Mouse (Mus musculus): ENCODE measurements around the gene Calu. TPM values are rescaled to one million over a fixed set of nuclear protein-coding genes. Genes with fewer than 3 reads are reported as not detected.

Calu gene
- 101 TPM for polyA plus RNA-seq (2017; shearing (Covaris generic))

GRCm38 (mm10) chr6:29347665-29348370 is at the start of gene Calu:
TSS of gene Calu (plus strand) at chr6:29348069.

GRCm38 (mm10) chr6:29318879-29319278 is 29.0 kb upstream of the Calu start, which contains the start of gene Fam71f1:
TSS of gene Fam71f1 (plus strand) at chr6:29319140.

GRCm38 (mm10) chr6:29388052-29388518 is 40.2 kb downstream of the Calu start, which contains the start of gene Opn1sw:
TSS of gene Opn1sw (minus strand) at chr6:29388468.

GRCm38 (mm10) chr6:29395910-29396713 is 48.2 kb downstream of the Calu start, which contains the start of gene Ccdc136:
TSS of gene Ccdc136 (plus strand) at chr6:29396309.

Other genes starting within 250 kb of the Calu start
- 66.1 TPM for gene Rbm28, start 183.1 kb upstream of the Calu start, polyA plus RNA-seq (2017; shearing (Covaris generic))
- 0.25 TPM for gene Prrt4, start 168.5 kb upstream of the Calu start, polyA plus RNA-seq (2017; shearing (Covaris generic))
- 111 TPM for gene Impdh1, start 131.7 kb upstream of the Calu start, polyA plus RNA-seq (2017; shearing (Covaris generic))
- 33.7 TPM for gene Hilpda, start 75.6 kb upstream of the Calu start, polyA plus RNA-seq (2017; shearing (Covaris generic))
- 0.92 TPM for gene Fam71f2, start 68.5 kb upstream of the Calu start, polyA plus RNA-seq (2017; shearing (Covaris generic))
- gene Fam71f1, start 28.9 kb upstream of the Calu start, polyA plus RNA-seq (2017; shearing (Covaris generic)): not detected
- gene Opn1sw, start 40.4 kb downstream of the Calu start, polyA plus RNA-seq (2017; shearing (Covaris generic)): 0.17 TPM
- 1.4 TPM for gene Ccdc136, start 48.2 kb downstream of the Calu start, polyA plus RNA-seq (2017; shearing (Covaris generic))
- gene Flnc, start 85.2 kb downstream of the Calu start, polyA plus RNA-seq (2017; shearing (Covaris generic)): 0.04 TPM
- 342 TPM for gene Atp6v1f, start 119.6 kb downstream of the Calu start, polyA plus RNA-seq (2017; shearing (Covaris generic))
- gene Atp6v1fnb, start 123.4 kb downstream of the Calu start, polyA plus RNA-seq (2017; shearing (Covaris generic)): 0.43 TPM
- 0.51 TPM for gene Kcp, start 159.9 kb downstream of the Calu start, polyA plus RNA-seq (2017; shearing (Covaris generic))
- 27.7 TPM for gene Irf5, start 178.6 kb downstream of the Calu start, polyA plus RNA-seq (2017; shearing (Covaris generic))